ENCODE assay signal across 20 mouse cellular contexts in genomic region chr19:46110781-46111180, GRCm38 (mm10). TPM values are rescaled to one million over a fixed set of nuclear protein-coding genes. Genes with fewer than 3 reads are reported as not detected.
DNase-seq lines count a peak whose midpoint lies in the region; ATAC-seq and TF ChIP-seq lines count a peak whose summit lies in the region.
"Had no signal": no experiment of that assay in that cellular context is flagged by ENCODE, and none has a peak within 500 bp of the region (broad histone marks: within the 10 kb centered on the region; RNA-seq: fewer than 3 reads in every experiment).

No protein-coding gene starts in this region.

- H3K9me3 ChIP-seq in liver, embryonic 16.5 days (replicated peaks; ENCODE audit: control insufficient read depth, low read length): no peaks in the 10 kb centered on the region
- no peaks in the 10 kb centered on the region for H3K9me3 ChIP-seq in liver, embryonic 12.5 days (replicated peaks)
- H3K9me3 ChIP-seq in liver, postnatal 0 days (ENCODE audit: low read length): no peaks in the 10 kb centered on the region
- H3K9me3 ChIP-seq in neural tube, embryonic 15.5 days (replicated peaks): no peaks in the 10 kb centered on the region
- H3K9me3 ChIP-seq: embryonic facial prominence, embryonic 10.5 days; embryonic facial prominence, embryonic 12.5 days; forebrain, embryonic 13.5 days; forebrain, embryonic 15.5 days had no signal

- no peak for TF ChIP-seq EP300 in liver, postnatal 0 days (IDR thresholded peaks at IDR 0.05; ENCODE audit: low read depth)

- DNase-seq in liver, adult 2 months (ENCODE audit: extremely low read depth, low read depth, low spot score): peak; percentile 82
- DNase-seq in liver: no peak
- DNase-seq in liver, postnatal 0 days: no peak
- DNase-seq: adrenal gland, adult 2 months; adrenal gland, postnatal 10 days; adrenal gland, postnatal 25 days; cerebellum, adult 11-12 months; cerebellum, adult 2 months; cerebellum, adult 9-10 months; cerebellum, postnatal 10 days; cerebellum, postnatal 25 days had no signal

- no peak overlapping the region for H3K9ac ChIP-seq in liver, adult 2 months (ENCODE audit: low read depth, low read length)
- no peak overlapping the region for H3K9ac ChIP-seq in liver, embryonic 16.5 days (ENCODE audit: low read depth, low read length)
- no peak overlapping the region for H3K9ac ChIP-seq in liver, embryonic 12.5 days
- H3K9ac ChIP-seq in liver, postnatal 0 days (replicated peaks): no peak overlapping the region
- no peak overlapping the region for H3K9ac ChIP-seq in neural tube, embryonic 15.5 days (replicated peaks)
- H3K9ac ChIP-seq: embryonic facial prominence, embryonic 12.5 days; forebrain, embryonic 13.5 days; forebrain, embryonic 15.5 days had no signal

- ATAC-seq in liver, embryonic 16.5 days (ENCODE audit: low read depth): no peak
- ATAC-seq in liver, embryonic 12.5 days: no peak
- no peak for ATAC-seq in liver, postnatal 0 days
- ATAC-seq in neural tube, embryonic 15.5 days (ENCODE audit: low FRiP score): no peak
- ATAC-seq: forebrain, embryonic 13.5 days; forebrain, embryonic 15.5 days had no signal

- peaks cover 7% of the 10 kb centered on the region; the same call in 1 of the 2 replicates for H3K4me1 ChIP-seq in liver, adult 2 months (ENCODE audit: control insufficient read depth, insufficient read depth, low read length)
- H3K4me1 ChIP-seq in liver, embryonic 16.5 days (ENCODE audit: control insufficient read depth, low read depth, low read length): no peaks in the 10 kb centered on the region
- H3K4me1 ChIP-seq in liver, embryonic 12.5 days: peaks cover 5% of the 10 kb centered on the region; the same call in 1 of the 2 replicates
- no peaks in the 10 kb centered on the region for H3K4me1 ChIP-seq in liver, postnatal 0 days (ENCODE audit: insufficient read depth)
- no peaks in the 10 kb centered on the region for H3K4me1 ChIP-seq in neural tube, embryonic 15.5 days
- H3K4me1 ChIP-seq: embryonic facial prominence, embryonic 10.5 days; embryonic facial prominence, embryonic 12.5 days; forebrain, embryonic 13.5 days; forebrain, embryonic 15.5 days had no signal

- no peaks in the 10 kb centered on the region for H3K79me2 ChIP-seq in liver, adult 2 months (ENCODE audit: control insufficient read depth, insufficient read depth, low read length)

- H3K4me2 ChIP-seq in liver, embryonic 16.5 days (ENCODE audit: low read depth, low read length): no peak overlapping the region
- no peak overlapping the region for H3K4me2 ChIP-seq in liver, embryonic 12.5 days
- H3K4me2 ChIP-seq in liver, postnatal 0 days (ENCODE audit: low read depth, low read length): no peak overlapping the region
- H3K4me2 ChIP-seq in neural tube, embryonic 15.5 days: no peak overlapping the region
- H3K4me2 ChIP-seq: embryonic facial prominence, embryonic 12.5 days; forebrain, embryonic 13.5 days; forebrain, embryonic 15.5 days had no signal

- 47% methylated on average over 5 of the region's 5 CpGs for WGBS in liver, adult 2 months
- WGBS in liver, embryonic 16.5 days (ENCODE audit: insufficient replicate concordance): 65% methylated on average over 5 of the region's 5 CpGs
- 67% methylated on average over 5 of the region's 5 CpGs for WGBS in liver, embryonic 12.5 days (ENCODE audit: insufficient replicate concordance)
- 69% methylated on average over 5 of the region's 5 CpGs for WGBS in liver, postnatal 0 days (ENCODE audit: insufficient replicate concordance)
- 85% methylated on average over 5 of the region's 5 CpGs for WGBS in neural tube, embryonic 15.5 days

- H3K27ac ChIP-seq in liver, adult 2 months (replicated peaks; ENCODE audit: insufficient read depth, low read depth, low read length): peak overlapping the region; percentile 53
- H3K27ac ChIP-seq in liver, embryonic 16.5 days (ENCODE audit: low read length): peak overlapping the region; percentile 15; the same call in 1 of the 2 replicates
- H3K27ac ChIP-seq in liver, embryonic 12.5 days: no peak overlapping the region
- H3K27ac ChIP-seq in liver, postnatal 0 days (ENCODE audit: low read depth): peak overlapping the region; percentile 57
- no peak overlapping the region for H3K27ac ChIP-seq in neural tube, embryonic 15.5 days (replicated peaks)
- H3K27ac ChIP-seq: embryonic facial prominence, embryonic 10.5 days; embryonic facial prominence, embryonic 12.5 days; forebrain, embryonic 13.5 days; forebrain, embryonic 15.5 days had no signal

- no peaks in the 10 kb centered on the region for H3K27me3 ChIP-seq in liver, adult 2 months (ENCODE audit: control insufficient read depth, insufficient read depth, low read length)
- H3K27me3 ChIP-seq in liver, embryonic 16.5 days (ENCODE audit: control insufficient read depth, insufficient read depth, low read depth, low read length): no peaks in the 10 kb centered on the region
- H3K27me3 ChIP-seq in liver, embryonic 12.5 days (replicated peaks): no peaks in the 10 kb centered on the region
- no peaks in the 10 kb centered on the region for H3K27me3 ChIP-seq in liver, postnatal 0 days (ENCODE audit: insufficient read depth, low read length)
- H3K27me3 ChIP-seq in neural tube, embryonic 15.5 days (replicated peaks): no peaks in the 10 kb centered on the region
- H3K27me3 ChIP-seq: embryonic facial prominence, embryonic 12.5 days; forebrain, embryonic 13.5 days; forebrain, embryonic 15.5 days had no signal

- no peak overlapping the region for H3K4me3 ChIP-seq in liver, adult 2 months (ENCODE audit: insufficient read depth, low read depth, low read length)
- no peak overlapping the region for H3K4me3 ChIP-seq in liver, embryonic 16.5 days (ENCODE audit: low read depth, low read length)
- H3K4me3 ChIP-seq in liver, embryonic 12.5 days: no peak overlapping the region
- H3K4me3 ChIP-seq in liver, postnatal 0 days (ENCODE audit: low read depth, low read length): no peak overlapping the region
- no peak overlapping the region for H3K4me3 ChIP-seq in neural tube, embryonic 15.5 days (replicated peaks)
- H3K4me3 ChIP-seq: embryonic facial prominence, embryonic 10.5 days; embryonic facial prominence, embryonic 12.5 days; forebrain, embryonic 13.5 days; forebrain, embryonic 15.5 days had no signal

- TF ChIP-seq POLR2A in liver, adult 2 months (IDR thresholded peaks at IDR 0.05; ENCODE audit: extremely low read depth, insufficient read depth, low read length): no peak

- no peaks in the 10 kb centered on the region for H3K36me3 ChIP-seq in liver, adult 2 months (ENCODE audit: control insufficient read depth, insufficient read depth, low read length)
- H3K36me3 ChIP-seq in liver, embryonic 16.5 days (ENCODE audit: control insufficient read depth, insufficient read depth): no peaks in the 10 kb centered on the region
- no peaks in the 10 kb centered on the region for H3K36me3 ChIP-seq in liver, embryonic 12.5 days
- H3K36me3 ChIP-seq in liver, postnatal 0 days (replicated peaks; ENCODE audit: insufficient read depth, low read length): no peaks in the 10 kb centered on the region
- no peaks in the 10 kb centered on the region for H3K36me3 ChIP-seq in neural tube, embryonic 15.5 days
- H3K36me3 ChIP-seq: embryonic facial prominence, embryonic 10.5 days; embryonic facial prominence, embryonic 12.5 days; forebrain, embryonic 15.5 days had no signal

- no peak for TF ChIP-seq CTCF in liver, adult 2 months (IDR thresholded peaks at IDR 0.05; ENCODE audit: low read depth, low read length)
- TF ChIP-seq CTCF in liver, postnatal 0 days (IDR thresholded peaks at IDR 0.05; ENCODE audit: low read depth): no peak

RNA-seq across cellular contexts. Expression of gene Elovl3, which starts 20.9 kb away (rescaled TPM):
- total RNA-seq in liver, adult 2 months (2014; rRNA removed): 0.67 and 9.8 TPM in 2 replicates
- 2.6 and 3.7 TPM in 2 replicates for polyA plus RNA-seq in liver, adult 2 months (2012; rRNA removed)
- 0.06 and 0.19 TPM in 2 replicates for polyA plus RNA-seq in liver, embryonic 16.5 days (2015; fragmentation: Nextera tagmentation; extraction: Ambion mirVana)
- not detected in 2 replicates for polyA plus RNA-seq in liver, embryonic 12.5 days (2016; fragmentation: Nextera tagmentation; extraction: Ambion mirVana)
- 0.24 and 0.26 TPM in 2 replicates for polyA plus RNA-seq in liver, postnatal 0 days (2015; fragmentation: Nextera tagmentation; extraction: Ambion mirVana)
- polyA plus RNA-seq in neural tube, embryonic 15.5 days (2015; fragmentation: Nextera tagmentation; extraction: Ambion mirVana): 0.10 TPM in 1 of 2 replicates, not detected in the other
- polyA plus RNA-seq: cerebellum, adult 2 months; cortical plate, adult 2 months; embryonic facial prominence, embryonic 10.5 days; forebrain, embryonic 13.5 days; forebrain, embryonic 15.5 days had no signal

RNA-seq across cellular contexts. Expression of gene Nolc1, which starts 35.1 kb away (rescaled TPM):
- total RNA-seq in liver, adult 2 months (2014; rRNA removed): 3.4 and 3.8 TPM in 2 replicates
- 5.6 and 7.3 TPM in 2 replicates for polyA plus RNA-seq in liver, adult 2 months (2012; rRNA removed)
- 38.5 and 41.9 TPM in 2 replicates for polyA plus RNA-seq in liver, embryonic 16.5 days (2015; fragmentation: Nextera tagmentation; extraction: Ambion mirVana)
- polyA plus RNA-seq in liver, embryonic 12.5 days (2016; fragmentation: Nextera tagmentation; extraction: Ambion mirVana): 136 and 147 TPM in 2 replicates
- polyA plus RNA-seq in liver, postnatal 0 days (2015; fragmentation: Nextera tagmentation; extraction: Ambion mirVana): 23.1 and 26.9 TPM in 2 replicates
- 59.4 and 67.9 TPM in 2 replicates for polyA plus RNA-seq in neural tube, embryonic 15.5 days (2015; fragmentation: Nextera tagmentation; extraction: Ambion mirVana)

RNA-seq across cellular contexts. Expression of gene Pitx3, which starts 37.3 kb away (rescaled TPM):
- total RNA-seq in liver, adult 2 months (2014; rRNA removed): not detected in 2 replicates
- not detected in 2 replicates for polyA plus RNA-seq in liver, adult 2 months (2012; rRNA removed)
- 0.14 TPM in 1 of 2 replicates, not detected in the other for polyA plus RNA-seq in liver, embryonic 16.5 days (2015; fragmentation: Nextera tagmentation; extraction: Ambion mirVana)
- 0.59 and 0.94 TPM in 2 replicates for polyA plus RNA-seq in liver, embryonic 12.5 days (2016; fragmentation: Nextera tagmentation; extraction: Ambion mirVana)
- 0.19 TPM in 1 of 2 replicates, not detected in the other for polyA plus RNA-seq in liver, postnatal 0 days (2015; fragmentation: Nextera tagmentation; extraction: Ambion mirVana)
- polyA plus RNA-seq in neural tube, embryonic 15.5 days (2015; fragmentation: Nextera tagmentation; extraction: Ambion mirVana): 0.32 and 0.64 TPM in 2 replicates
- total RNA-seq: adrenal gland, adult 2 months; adrenal gland, postnatal 25 days had no signal
- polyA plus RNA-seq: adrenal gland, adult 2 months; forebrain, embryonic 11.5 days; forebrain, embryonic 13.5 days; forebrain, embryonic 15.5 days had no signal

RNA-seq across cellular contexts. Expression of gene Gbf1, which starts 41.5 kb away (rescaled TPM):
- 25.0 and 25.7 TPM in 2 replicates for total RNA-seq in liver, adult 2 months (2014; rRNA removed)
- 49.3 and 58.1 TPM in 2 replicates for polyA plus RNA-seq in liver, adult 2 months (2012; rRNA removed)
- polyA plus RNA-seq in liver, embryonic 16.5 days (2015; fragmentation: Nextera tagmentation; extraction: Ambion mirVana): 14.8 and 15.3 TPM in 2 replicates
- 27.7 and 30.6 TPM in 2 replicates for polyA plus RNA-seq in liver, embryonic 12.5 days (2016; fragmentation: Nextera tagmentation; extraction: Ambion mirVana)
- 9.8 and 12.0 TPM in 2 replicates for polyA plus RNA-seq in liver, postnatal 0 days (2015; fragmentation: Nextera tagmentation; extraction: Ambion mirVana)
- polyA plus RNA-seq in neural tube, embryonic 15.5 days (2015; fragmentation: Nextera tagmentation; extraction: Ambion mirVana): 68.8 and 76.6 TPM in 2 replicates

Comparison
In these comparisons a context has a peak if more than half of its experiments do, and no peak if none do; other contexts are left out.
1. H3K27ac ChIP-seq: peak in liver, adult 2 months (single experiment), liver, embryonic 16.5 days (single experiment) and liver, postnatal 0 days (single experiment); none in liver, embryonic 12.5 days (single experiment) and neural tube, embryonic 15.5 days (single experiment).